Mouse (Mus musculus) limb, embryonic 10.5 days (tissue): ENCODE data around the gene Fbf1. TPM values are rescaled to one million over a fixed set of nuclear protein-coding genes. Genes with fewer than 3 reads are reported as not detected.
A peak's percentile ranks its signal among the peaks of the same experiment; 100 is the strongest.

Experiments used
- DNase-seq: peaks from one replicate; pipeline ENCODE4 v3.0.0-alpha.2; 2017; ENCODE audit warnings: low spot score
- H3K27ac ChIP-seq: fragments of 300-500 bp; sonication (generic); 2 replicates; pipeline ENCODE4 v1.5.1; 2016; ENCODE audit warnings: mild to moderate bottlenecking
- H3K27me3 ChIP-seq: fragments of 300-500 bp; sonication (generic); 2 replicates; pipeline ENCODE4 v1.6.1; 2016; ENCODE audit warnings: low read depth, mild to moderate bottlenecking; ENCODE audit not compliant: poor library complexity, severe bottlenecking
- H3K36me3 ChIP-seq: fragments of 300-500 bp; sonication (generic); 2 replicates; pipeline ENCODE4 v1.6.1; 2016; ENCODE audit warnings: mild to moderate bottlenecking, moderate library complexity
- H3K4me1 ChIP-seq: fragments of 300-500 bp; sonication (generic); 2 replicates; pipeline ENCODE4 v1.6.1; 2016
- H3K4me3 ChIP-seq: fragments of 300-500 bp; sonication (generic); 2 replicates; pipeline ENCODE4 v1.5.1; 2016; ENCODE audit warnings: mild to moderate bottlenecking, moderate library complexity
- H3K9me3 ChIP-seq: fragments of 300-500 bp; sonication (generic); replicated peaks from 2 replicates; pipeline ENCODE4 v1.6.1; 2016; ENCODE audit warnings: mild to moderate bottlenecking
- WGBS: fragments of 180-500 bp; shearing (Covaris S2); methylation state at CpG from one replicate; pipeline ENCODE4 v1.1.7; 2016; 5-methylcytosine and 5-hydroxymethylcytosine counted together
- polyA plus RNA-seq: library from polyadenylated mRNA; unstranded; fragments of >200 nt; fragmentation: Nextera tagmentation; extraction: Ambion mirVana; gene quantifications from 2 replicates; pipeline ENCODE4 v1.2.1, GENCODE M21; 2016

The Fbf1 gene
- 51.7 and 56.8 TPM in 2 replicates for polyA plus RNA-seq

GRCm38 (mm10) chr11:116167884-116168439, at the start of gene Fbf1:
TSS of gene Fbf1 (minus strand) at chr11:116168166.
- Histone ChIP-seq H3K27me3 (no peaks in the 10 kb centered on the region), H3K4me1 (peaks cover 30% of the 10 kb centered on the region)
- under 1% methylated on average over 40 of the region's 40 CpGs for WGBS

GRCm38 (mm10) chr11:116216549-116216948, 48.6 kb upstream of the Fbf1 start:
- no peaks in the 10 kb centered on the region for H3K9me3 ChIP-seq
- DNase-seq, result no peak
- H3K27me3 ChIP-seq, result peaks cover 15% of the 10 kb centered on the region
- no peak overlapping the region for H3K27ac ChIP-seq
- H3K4me1 ChIP-seq, result peaks cover 25% of the 10 kb centered on the region
- 82% methylated on average over 11 of the region's 11 CpGs for WGBS
- no peak overlapping the region for H3K4me3 ChIP-seq
- peaks cover 8% of the 10 kb centered on the region for H3K36me3 ChIP-seq

More at GRCm38 (mm10) chr11:116167884-116168439, at the start of gene Fbf1:
- Histone ChIP-seq H3K9me3 (no peaks in the 10 kb centered on the region), H3K27ac (peak within 1 kb of the TSS; percentile 92), H3K36me3 (peaks cover 46% of the 10 kb centered on the region), H3K4me3 (peak within 1 kb of the TSS; percentile 78)
- DNase-seq, result peak; percentile 94

- no peak overlapping the region for H3K4me3 ChIP-seq
- H3K36me3 ChIP-seq, result peaks cover 2% of the 10 kb centered on the region; the same call in 1 of the 2 replicates
- no peak for DNase-seq
- H3K9me3 ChIP-seq, result no peaks in the 10 kb centered on the region
- peaks cover 25% of the 10 kb centered on the region for H3K4me1 ChIP-seq
- peaks cover 9% of the 10 kb centered on the region for H3K27me3 ChIP-seq
- 89% methylated on average over 6 of the region's 6 CpGs for WGBS
- H3K27ac ChIP-seq, result no peak overlapping the region
Observed at GRCm38 (mm10) chr11:116215991-116216390, 48.0 kb upstream of the Fbf1 start.

DNA sequence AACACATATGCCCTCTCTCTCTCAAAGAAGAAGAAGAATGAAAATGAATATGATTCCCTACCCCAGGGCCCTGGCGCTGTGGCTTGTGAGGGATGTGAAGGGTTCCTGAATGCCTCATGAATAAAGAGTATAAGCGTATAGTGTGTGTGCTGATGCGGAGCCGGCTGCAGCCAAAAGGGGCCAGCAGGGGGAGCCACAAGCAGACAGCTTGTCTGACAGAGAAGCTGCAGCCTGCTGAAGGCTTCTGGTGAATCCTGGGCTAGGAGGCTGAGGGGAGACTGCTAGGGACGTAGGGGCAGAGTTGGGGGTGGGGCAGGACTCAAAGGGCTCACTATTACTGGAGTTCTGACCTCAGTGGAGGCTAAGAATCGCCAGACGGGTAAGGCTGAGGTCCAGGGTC, 47.2 kb upstream of the Fbf1 start:
- no peaks in the 10 kb centered on the region for H3K9me3 ChIP-seq
- no peak overlapping the region for H3K27ac ChIP-seq
- no peak overlapping the region for H3K4me3 ChIP-seq
- H3K27me3 ChIP-seq, result 0 out of 2 replicates have a peak, but pooled peaks cover 1% of the 10 kb centered on the region
- 82% methylated on average over 7 of the region's 7 CpGs for WGBS
- no peak for DNase-seq
- no peaks in the 10 kb centered on the region; the same call in 1 of the 2 replicates for H3K36me3 ChIP-seq
- peaks cover 19% of the 10 kb centered on the region for H3K4me1 ChIP-seq

GRCm38 (mm10) chr11:116213877-116214510, 46.0 kb upstream of the Fbf1 start:
- no peak overlapping the region for H3K27ac ChIP-seq
- WGBS, result 94% methylated on average over 13 of the region's 13 CpGs
- H3K27me3 ChIP-seq, result no peaks in the 10 kb centered on the region
- no peaks in the 10 kb centered on the region; the same call in 1 of the 2 replicates for H3K36me3 ChIP-seq
- no peak for DNase-seq
- peaks cover 9% of the 10 kb centered on the region for H3K4me1 ChIP-seq
- no peaks in the 10 kb centered on the region for H3K9me3 ChIP-seq
- H3K4me3 ChIP-seq, result no peak overlapping the region

DNA sequence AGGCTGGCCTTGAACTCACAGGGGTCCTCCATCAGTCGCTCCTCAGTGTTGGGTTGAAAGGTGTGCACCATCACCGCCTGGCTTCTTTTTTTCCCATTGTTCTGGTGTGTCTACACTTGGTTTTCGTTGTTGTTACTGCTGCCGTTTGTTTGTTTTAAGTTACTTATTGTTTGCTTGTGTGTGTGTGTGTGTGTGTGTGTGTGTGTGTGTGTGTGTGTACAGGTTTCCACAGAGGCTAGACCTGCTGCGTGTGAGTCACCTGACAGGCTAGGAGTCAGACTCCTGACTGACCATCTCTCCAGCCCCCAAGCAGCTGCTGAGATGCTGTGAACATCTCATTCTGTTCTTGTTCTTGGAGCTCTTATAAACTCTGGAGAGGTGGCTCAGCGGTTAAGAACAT, 44.9 kb upstream of the Fbf1 start:
- no peaks in the 10 kb centered on the region for H3K9me3 ChIP-seq
- H3K27ac ChIP-seq, result no peak overlapping the region
- DNase-seq, result no peak
- no peaks in the 10 kb centered on the region for H3K27me3 ChIP-seq
- H3K36me3 ChIP-seq, result no peaks in the 10 kb centered on the region; the same call in 1 of the 2 replicates
- no peaks in the 10 kb centered on the region for H3K4me1 ChIP-seq
- 93% methylated on average over 6 of the region's 6 CpGs for WGBS
- no peak overlapping the region for H3K4me3 ChIP-seq

DNA sequence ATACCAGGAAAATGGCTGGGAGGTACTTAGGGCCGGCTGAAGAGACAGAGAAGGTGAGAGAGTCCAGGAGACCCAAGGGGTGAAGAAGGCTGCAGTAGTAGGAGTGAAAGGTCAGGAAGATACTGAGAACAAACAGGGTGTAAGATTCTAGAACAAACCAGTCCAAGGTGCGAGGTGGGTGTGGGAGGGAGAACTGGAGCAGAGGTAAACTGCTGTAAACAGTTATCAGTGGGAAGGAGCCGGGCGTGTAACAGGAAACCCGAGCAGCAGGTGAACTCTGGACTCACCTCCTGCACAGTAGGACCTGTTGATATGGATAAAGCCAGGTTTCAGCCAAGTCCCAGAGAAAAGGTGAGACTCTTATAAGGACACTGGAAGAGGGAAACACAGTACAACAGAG, 42.7 kb upstream of the Fbf1 start:
- H3K27me3 ChIP-seq, result no peaks in the 10 kb centered on the region
- no peak overlapping the region for H3K27ac ChIP-seq
- H3K4me3 ChIP-seq, result no peak overlapping the region
- no peak for DNase-seq
- no peaks in the 10 kb centered on the region for H3K4me1 ChIP-seq
- peaks cover 20% of the 10 kb centered on the region for H3K36me3 ChIP-seq
- 68% methylated on average over 5 of the region's 5 CpGs for WGBS
- no peaks in the 10 kb centered on the region for H3K9me3 ChIP-seq

- H3K36me3 ChIP-seq, result peaks cover 24% of the 10 kb centered on the region
- H3K9me3 ChIP-seq, result no peaks in the 10 kb centered on the region
- DNase-seq, result no peak
- no peak overlapping the region for H3K27ac ChIP-seq
- WGBS, result 82% methylated on average over 8 of the region's 8 CpGs
- H3K4me1 ChIP-seq, result no peaks in the 10 kb centered on the region
- H3K27me3 ChIP-seq, result no peaks in the 10 kb centered on the region
- no peak overlapping the region for H3K4me3 ChIP-seq
Observed at GRCm38 (mm10) chr11:116209257-116209656, 41.3 kb upstream of the Fbf1 start.

- DNase-seq, result no peak
- Histone ChIP-seq H3K27me3 (no peaks in the 10 kb centered on the region), H3K4me3 (no peak overlapping the region), H3K4me1 (no peaks in the 10 kb centered on the region), H3K27ac (no peak overlapping the region), H3K36me3 (peaks cover 24% of the 10 kb centered on the region), H3K9me3 (no peaks in the 10 kb centered on the region)
- WGBS, result 86% methylated on average over 3 of the region's 3 CpGs
Observed at GRCm38 (mm10) chr11:116208660-116209059, 40.7 kb upstream of the Fbf1 start.

DNA sequence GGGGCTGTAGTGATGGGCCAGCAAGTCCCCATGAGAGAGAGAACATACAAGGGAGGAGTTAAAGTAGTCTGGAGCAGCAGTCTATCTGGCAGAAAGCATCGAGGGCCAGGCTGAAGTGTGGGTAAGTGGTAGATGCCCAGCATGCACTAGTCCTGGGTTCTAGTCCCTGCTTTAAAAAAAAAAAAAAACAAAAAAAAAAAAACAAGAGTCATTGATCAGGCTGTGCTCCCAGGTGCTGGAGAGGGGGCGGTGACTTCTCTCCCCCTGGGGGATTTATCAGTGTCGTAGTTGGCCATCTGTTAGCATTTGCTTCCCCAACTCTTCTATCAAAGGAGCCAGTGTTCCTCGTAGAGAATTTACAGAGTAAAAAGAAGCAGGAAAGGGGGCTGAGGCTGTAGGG, 38.7 kb upstream of the Fbf1 start:
- Histone ChIP-seq H3K4me1 (no peaks in the 10 kb centered on the region), H3K4me3 (no peak overlapping the region), H3K9me3 (no peaks in the 10 kb centered on the region), H3K36me3 (peaks cover 24% of the 10 kb centered on the region), H3K27ac (no peak overlapping the region), H3K27me3 (no peaks in the 10 kb centered on the region)
- DNase-seq, result no peak
- WGBS, result 64% methylated on average over 4 of the region's 4 CpGs

DNA sequence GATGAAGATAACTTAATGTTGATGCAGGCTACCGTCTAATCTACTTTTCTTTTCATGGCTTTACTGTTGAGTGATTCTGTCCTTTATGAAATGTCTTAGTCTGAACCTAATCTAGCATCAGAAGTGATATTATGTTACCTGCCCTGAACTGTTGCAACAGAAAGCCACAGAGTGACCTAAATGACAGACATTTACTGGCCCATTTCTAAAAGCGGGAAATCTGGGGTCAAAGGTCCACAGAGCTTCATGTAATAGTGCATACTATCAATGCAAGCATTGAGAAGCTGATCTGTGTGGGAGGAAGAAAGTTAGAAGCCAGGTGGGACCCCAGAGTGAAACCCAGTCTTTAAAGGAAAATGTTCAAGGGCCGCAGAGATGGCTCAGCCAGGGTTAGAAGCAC, 35.2 kb upstream of the Fbf1 start:
- no peak overlapping the region for H3K4me3 ChIP-seq
- no peak for DNase-seq
- WGBS, result 95% methylated on average over 3 of the region's 3 CpGs
- H3K4me1 ChIP-seq, result peaks cover 7% of the 10 kb centered on the region
- H3K27me3 ChIP-seq, result no peaks in the 10 kb centered on the region
- H3K27ac ChIP-seq, result no peak overlapping the region
- H3K36me3 ChIP-seq, result peaks cover 24% of the 10 kb centered on the region
- H3K9me3 ChIP-seq, result no peaks in the 10 kb centered on the region

- Histone ChIP-seq H3K4me1 (peaks cover 13% of the 10 kb centered on the region), H3K9me3 (no peaks in the 10 kb centered on the region), H3K4me3 (no peak overlapping the region), H3K27ac (no peak overlapping the region), H3K27me3 (no peaks in the 10 kb centered on the region), H3K36me3 (peaks cover 18% of the 10 kb centered on the region)
- DNase-seq, result no peak
- 92% methylated on average over 2 of the region's 2 CpGs for WGBS
Observed at GRCm38 (mm10) chr11:116201151-116201550, 33.2 kb upstream of the Fbf1 start.

GRCm38 (mm10) chr11:116198639-116199531, 30.9 kb upstream of the Fbf1 start, which contains the start of the genes Ten1 and Acox1:
TSS of gene Ten1 (plus strand) at chr11:116198855.
TSS of gene Acox1 (minus strand) at chr11:116199045.
- Histone ChIP-seq H3K27me3 (no peaks in the 10 kb centered on the region), H3K27ac (peak within 1 kb of the TSS; percentile 97), H3K9me3 (no peaks in the 10 kb centered on the region), H3K4me3 (peak within 1 kb of the TSS; percentile 77), H3K4me1 (peaks cover 13% of the 10 kb centered on the region), H3K36me3 (peaks cover 9% of the 10 kb centered on the region; the same call in 1 of the 2 replicates)
- peak; percentile 99 for DNase-seq
- WGBS, result under 1% methylated on average over 62 of the region's 62 CpGs
